Mouse (Mus musculus): ENCODE measurements around the gene Epb41l4b. TPM values are rescaled to one million over a fixed set of nuclear protein-coding genes. Genes with fewer than 3 reads are reported as not detected.

Gene Epb41l4b
- polyA plus RNA-seq, 1 experiment from 2014 or later: 1.0 TPM

DNA sequence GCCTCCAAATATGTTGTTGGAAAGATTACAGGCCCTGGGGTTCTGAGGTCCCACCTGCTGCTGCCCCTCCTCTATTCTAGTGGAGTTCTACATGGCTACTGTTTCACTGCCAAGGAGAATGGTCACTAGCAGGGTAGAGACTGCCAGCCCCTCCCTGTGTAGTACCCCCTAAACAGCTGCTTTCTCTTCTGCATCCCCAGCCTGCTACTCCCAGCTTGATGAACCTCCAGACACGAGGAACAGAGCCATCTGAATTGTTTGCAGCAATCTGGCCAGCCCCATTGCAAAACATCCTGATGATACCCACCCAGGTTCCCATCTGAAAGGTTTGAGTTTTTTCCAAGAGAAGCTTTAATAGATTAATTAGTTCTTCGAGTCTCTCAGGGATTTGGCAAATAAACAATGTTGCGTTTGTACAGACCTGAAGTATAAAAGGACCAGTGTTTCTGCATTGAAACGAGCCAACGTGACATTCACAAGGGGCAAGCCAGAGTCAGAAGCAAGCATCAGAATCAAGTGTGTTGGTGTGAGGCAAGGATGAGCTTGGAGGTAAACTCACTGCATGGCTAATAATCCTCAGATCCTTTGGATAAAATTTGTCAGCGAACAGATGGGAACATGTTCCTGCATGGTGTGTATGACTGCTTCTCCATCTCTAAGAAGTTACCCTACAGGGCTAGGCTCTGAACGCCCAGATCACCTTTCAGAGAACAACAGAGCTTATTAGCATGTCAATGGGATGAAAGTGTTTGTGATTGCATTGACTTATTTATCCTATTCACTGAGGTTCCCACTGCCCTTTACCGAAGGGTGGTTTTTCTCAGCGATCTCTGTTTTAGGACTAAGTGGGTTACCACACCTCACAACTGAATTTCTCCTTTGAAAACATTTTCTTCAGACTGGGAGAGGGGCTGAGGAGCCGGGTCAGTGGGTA lies 19.8 kb upstream of the Epb41l4b start:
- Histone ChIP-seq H3K4me3 (ENCODE audit: low read length) (no peak overlapping the region), H3K4me1 (ENCODE audit: control insufficient read depth, insufficient read depth, low read length) (peaks cover 3% of the 10 kb centered on the region; the same call in 1 of the 2 replicates), H3K36me3 (ENCODE audit: control insufficient read depth, insufficient read depth) (no peaks in the 10 kb centered on the region), H3K9me3 (replicated peaks; ENCODE audit: control insufficient read depth, low read length) (no peaks in the 10 kb centered on the region), H3K27ac (ENCODE audit: low read length) (no peak overlapping the region), H3K27me3 (ENCODE audit: control insufficient read depth, insufficient read depth, low read length) (no peaks in the 10 kb centered on the region), H3K9ac (ENCODE audit: low read length) (no peak overlapping the region), H3K4me2 (ENCODE audit: low read depth, low read length) (no peak overlapping the region)
- 54% methylated on average over 10 of the region's 10 CpGs for WGBS
- no peak for ATAC-seq (replicated peaks; ENCODE audit: extremely low read depth, insufficient read depth, low FRiP score)

DNA sequence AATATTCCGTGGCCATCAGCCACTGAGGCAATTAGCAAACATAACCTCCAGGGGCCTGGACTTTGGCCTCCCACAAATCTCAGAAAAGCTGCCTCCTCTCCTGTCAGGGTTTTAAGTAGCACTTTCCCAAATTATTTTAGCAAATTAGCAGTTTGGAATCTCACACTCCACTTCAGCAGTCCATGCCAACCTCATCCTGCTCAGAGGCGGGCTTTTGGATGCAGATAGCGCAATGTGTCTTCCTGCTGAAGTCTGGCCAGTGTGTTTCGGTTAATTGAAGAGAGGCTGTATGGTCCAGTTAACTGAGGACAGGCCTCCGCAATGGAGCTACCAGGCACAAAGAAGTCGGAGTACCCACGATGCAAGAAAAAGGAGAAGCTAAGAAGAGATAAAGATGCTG lies 17.3 kb upstream of the Epb41l4b start:
- no peaks in the 10 kb centered on the region for H3K36me3 ChIP-seq (ENCODE audit: control insufficient read depth, insufficient read depth)
- no peaks in the 10 kb centered on the region for H3K27me3 ChIP-seq (ENCODE audit: control insufficient read depth, insufficient read depth, low read length)
- H3K9ac ChIP-seq (ENCODE audit: low read length): no peak overlapping the region
- H3K4me2 ChIP-seq (ENCODE audit: low read depth, low read length): no peak overlapping the region
- H3K9me3 ChIP-seq (replicated peaks; ENCODE audit: control insufficient read depth, low read length): no peaks in the 10 kb centered on the region
- H3K4me1 ChIP-seq (ENCODE audit: control insufficient read depth, insufficient read depth, low read length): no peaks in the 10 kb centered on the region
- ATAC-seq (replicated peaks; ENCODE audit: extremely low read depth, insufficient read depth, low FRiP score): no peak
- H3K27ac ChIP-seq (ENCODE audit: low read length): no peak overlapping the region
- no peak overlapping the region for H3K4me3 ChIP-seq (ENCODE audit: low read length)
- WGBS: 83% methylated on average over 7 of the region's 7 CpGs

DNA sequence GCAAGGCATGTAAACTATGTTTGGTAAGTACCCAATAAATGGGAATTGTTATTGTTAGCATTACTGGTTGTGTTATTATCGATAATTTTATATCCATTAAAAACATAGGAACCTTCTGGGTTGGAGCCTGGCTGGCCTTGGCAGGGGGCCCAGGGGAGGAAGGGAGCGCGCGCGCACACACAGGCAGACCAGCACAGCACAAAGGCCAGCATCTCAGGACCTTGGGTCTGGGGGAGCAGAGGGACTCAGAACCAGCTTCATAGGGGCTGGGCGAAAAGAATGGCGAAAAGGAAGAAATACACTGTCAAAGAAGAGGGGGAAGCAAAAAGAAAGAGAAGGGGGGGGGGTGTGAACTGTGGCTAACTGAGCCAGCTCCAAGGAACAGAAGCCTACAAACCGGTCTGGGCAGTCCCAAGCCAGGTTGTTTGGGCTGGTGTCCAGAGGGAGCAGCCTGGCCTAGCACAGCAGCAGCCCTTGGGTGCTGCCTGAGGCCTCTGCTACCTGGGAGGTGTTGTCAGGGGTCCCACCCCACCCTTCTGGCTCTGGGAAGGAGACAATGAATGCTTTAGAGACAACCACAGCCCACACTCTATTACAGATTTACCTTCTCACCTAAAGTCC lies 13.4 kb upstream of the Epb41l4b start:
- WGBS: 75% methylated on average over 8 of the region's 8 CpGs

DNA sequence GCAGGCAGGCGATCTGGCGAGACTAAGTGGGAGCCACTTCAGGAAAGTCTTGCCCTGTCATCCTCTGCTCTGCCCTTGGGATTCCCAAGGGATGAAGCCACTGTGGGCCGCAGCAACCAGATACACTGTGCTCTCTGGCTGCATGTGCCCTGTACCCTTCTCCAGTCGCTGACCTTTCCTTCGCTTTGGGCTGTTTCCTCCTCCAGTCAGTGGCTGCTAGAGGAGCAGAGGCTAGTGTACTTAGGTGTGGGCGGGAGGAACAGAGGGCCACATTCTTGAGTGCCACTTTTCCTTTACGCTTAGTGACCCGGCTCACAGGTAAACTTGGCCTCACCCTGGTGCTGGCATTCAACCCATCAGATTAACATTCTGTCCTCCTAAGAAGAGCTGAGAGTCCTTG lies 10.6 kb upstream of the Epb41l4b start:
- Histone ChIP-seq H3K27ac (ENCODE audit: low read length) (peak overlapping the region; percentile 3; the same call in 1 of the 2 replicates), H3K4me1 (ENCODE audit: control insufficient read depth, insufficient read depth, low read length) (peaks cover 8% of the 10 kb centered on the region; the same call in 1 of the 2 replicates), H3K4me2 (ENCODE audit: low read depth, low read length) (peak overlapping the region; percentile 54), H3K27me3 (ENCODE audit: control insufficient read depth, insufficient read depth, low read length) (no peaks in the 10 kb centered on the region), H3K36me3 (ENCODE audit: control insufficient read depth, insufficient read depth) (no peaks in the 10 kb centered on the region), H3K4me3 (ENCODE audit: low read length) (peak overlapping the region; percentile 13; the same call in 1 of the 2 replicates), H3K9me3 (replicated peaks; ENCODE audit: control insufficient read depth, low read length) (no peaks in the 10 kb centered on the region), H3K9ac (ENCODE audit: low read length) (peak overlapping the region; percentile 50)
- whole genome bisulfite sequencing: 36% methylated on average over 8 of the region's 8 CpGs
- ATAC-seq (replicated peaks; ENCODE audit: extremely low read depth, insufficient read depth, low FRiP score): 0 out of 2 replicates have a peak, but pooled peaks have one; percentile 41

More for the DNA sequence above, 13.4 kb upstream of the Epb41l4b start:
- Histone ChIP-seq H3K27ac (ENCODE audit: low read length) (no peak overlapping the region), H3K4me3 (ENCODE audit: low read length) (no peak overlapping the region), H3K4me2 (ENCODE audit: low read depth, low read length) (no peak overlapping the region), H3K9ac (ENCODE audit: low read length) (no peak overlapping the region), H3K9me3 (replicated peaks; ENCODE audit: control insufficient read depth, low read length) (no peaks in the 10 kb centered on the region), H3K4me1 (ENCODE audit: control insufficient read depth, insufficient read depth, low read length) (peaks cover 8% of the 10 kb centered on the region; the same call in 1 of the 2 replicates), H3K36me3 (ENCODE audit: control insufficient read depth, insufficient read depth) (no peaks in the 10 kb centered on the region), H3K27me3 (ENCODE audit: control insufficient read depth, insufficient read depth, low read length) (no peaks in the 10 kb centered on the region)
- ATAC-seq (replicated peaks; ENCODE audit: extremely low read depth, insufficient read depth, low FRiP score): no peak

- Histone ChIP-seq H3K27ac (ENCODE audit: low read length) (peak overlapping the region; percentile 3; the same call in 1 of the 2 replicates), H3K27me3 (ENCODE audit: control insufficient read depth, insufficient read depth, low read length) (no peaks in the 10 kb centered on the region), H3K9me3 (replicated peaks; ENCODE audit: control insufficient read depth, low read length) (no peaks in the 10 kb centered on the region), H3K4me1 (ENCODE audit: control insufficient read depth, insufficient read depth, low read length) (peaks cover 8% of the 10 kb centered on the region; the same call in 1 of the 2 replicates), H3K4me3 (ENCODE audit: low read length) (peak overlapping the region; percentile 13; the same call in 1 of the 2 replicates), H3K36me3 (ENCODE audit: control insufficient read depth, insufficient read depth) (no peaks in the 10 kb centered on the region), H3K4me2 (ENCODE audit: low read depth, low read length) (peak overlapping the region; percentile 54), H3K9ac (ENCODE audit: low read length) (peak overlapping the region; percentile 50)
- 11% methylated on average over 9 of the region's 9 CpGs for WGBS
- peak; percentile 41; the same call in 1 of the 2 replicates for ATAC-seq (replicated peaks; ENCODE audit: extremely low read depth, insufficient read depth, low FRiP score)
These were observed 10.0 kb upstream of the Epb41l4b start for GRCm38 (mm10) chr4:57153068-57153835.

DNA sequence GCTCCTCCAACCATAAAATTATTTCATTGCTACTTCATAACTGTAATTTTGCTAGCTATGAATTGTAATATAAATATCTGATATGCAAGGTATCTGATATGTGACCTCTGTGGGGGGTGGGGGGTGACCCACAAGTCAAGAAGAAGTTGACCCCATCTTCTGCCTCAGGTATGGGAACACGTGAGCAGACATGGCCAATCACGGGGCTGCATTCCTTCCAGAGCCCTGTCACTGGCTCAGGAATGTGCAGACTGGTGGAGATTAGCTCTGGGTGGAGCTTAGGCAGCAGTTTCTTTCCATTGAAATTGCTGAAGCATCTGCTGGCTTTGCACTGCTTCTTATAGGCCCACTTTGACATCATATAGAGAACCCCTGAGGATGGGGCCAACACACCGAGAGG lies 4.9 kb upstream of the Epb41l4b start:
- no peak for ATAC-seq (replicated peaks; ENCODE audit: extremely low read depth, insufficient read depth, low FRiP score)
- 45% methylated on average over 3 of the region's 3 CpGs for WGBS
- Histone ChIP-seq H3K36me3 (ENCODE audit: control insufficient read depth, insufficient read depth) (no peaks in the 10 kb centered on the region), H3K4me1 (ENCODE audit: control insufficient read depth, insufficient read depth, low read length) (peaks cover 1% of the 10 kb centered on the region; the same call in 1 of the 2 replicates), H3K9ac (ENCODE audit: low read length) (no peak overlapping the region), H3K27me3 (ENCODE audit: control insufficient read depth, insufficient read depth, low read length) (peaks cover 7% of the 10 kb centered on the region), H3K27ac (ENCODE audit: low read length) (no peak overlapping the region), H3K4me3 (ENCODE audit: low read length) (no peak overlapping the region), H3K9me3 (replicated peaks; ENCODE audit: control insufficient read depth, low read length) (no peaks in the 10 kb centered on the region), H3K4me2 (ENCODE audit: low read depth, low read length) (no peak overlapping the region)

DNA sequence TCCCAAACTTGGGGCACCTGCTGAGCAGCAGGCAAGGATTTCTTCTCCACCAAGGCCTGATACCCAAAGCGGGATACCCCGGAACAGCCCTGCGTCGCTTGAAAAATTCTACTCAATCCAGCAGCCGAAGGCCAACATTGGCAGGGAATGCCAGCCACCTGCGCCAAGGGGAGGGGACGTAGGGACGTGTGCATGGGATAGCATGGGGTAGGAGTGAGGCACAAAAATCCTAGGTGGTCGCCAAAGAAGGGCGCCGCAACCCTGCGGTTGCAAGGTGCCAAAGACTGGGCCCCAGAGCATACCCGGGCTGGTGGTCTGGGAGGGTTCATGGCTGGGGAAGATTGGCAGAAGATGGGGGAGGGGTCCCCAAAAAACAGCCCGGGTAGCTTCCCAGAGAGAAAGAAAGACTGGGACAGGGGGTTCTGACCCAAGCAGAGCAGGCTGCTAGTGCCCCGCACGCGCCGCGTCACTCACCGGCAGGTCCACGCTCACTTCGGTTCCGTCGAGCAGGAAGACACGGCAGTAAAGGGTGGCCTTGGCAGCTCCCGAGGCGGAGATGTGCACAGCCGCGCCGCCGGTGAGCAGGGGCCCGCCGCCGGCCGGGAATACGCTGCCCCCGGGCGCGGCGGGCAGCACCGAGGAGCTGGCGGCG lies 737 bp downstream of the Epb41l4b start:
- Histone ChIP-seq H3K4me2 (ENCODE audit: low read depth, low read length) (peak overlapping the region; percentile 97), H3K27me3 (ENCODE audit: control insufficient read depth, insufficient read depth, low read length) (peaks cover 36% of the 10 kb centered on the region), H3K9ac (ENCODE audit: low read length) (peak overlapping the region; percentile 73), H3K27ac (ENCODE audit: low read length) (no peak overlapping the region), H3K4me3 (ENCODE audit: low read length) (peak overlapping the region; percentile 71), H3K36me3 (ENCODE audit: control insufficient read depth, insufficient read depth) (no peaks in the 10 kb centered on the region), H3K4me1 (ENCODE audit: control insufficient read depth, insufficient read depth, low read length) (peaks cover 11% of the 10 kb centered on the region), H3K9me3 (replicated peaks; ENCODE audit: control insufficient read depth, low read length) (no peaks in the 10 kb centered on the region)
- WGBS: 3% methylated on average over 35 of the region's 43 CpGs
- no peak for ATAC-seq (replicated peaks; ENCODE audit: extremely low read depth, insufficient read depth, low FRiP score)

DNA sequence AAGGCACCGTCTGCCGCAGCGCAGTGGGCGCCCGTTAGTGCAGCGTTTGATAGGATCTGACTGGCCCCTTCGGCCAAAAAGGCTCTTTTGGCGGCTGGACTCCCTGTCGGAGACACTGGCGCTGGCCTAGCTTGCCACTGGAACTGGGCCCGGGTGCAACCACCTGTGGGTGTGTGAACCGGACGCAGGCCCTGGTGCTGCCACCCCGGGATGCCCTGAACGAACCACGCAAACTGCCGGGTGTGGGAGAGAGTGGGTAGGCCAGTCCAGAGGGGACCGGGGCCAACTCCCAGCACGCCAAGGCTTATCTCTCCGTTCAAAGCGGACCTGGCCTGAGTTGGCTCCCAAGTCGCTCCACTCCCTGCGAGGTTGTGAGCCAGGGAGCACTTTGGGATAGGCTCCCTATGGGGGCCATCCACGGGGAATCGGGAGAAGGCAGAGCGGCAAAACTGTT lies 1.3 kb downstream of the Epb41l4b start:
- 9% methylated on average over 26 of the region's 26 CpGs for WGBS
- H3K9ac ChIP-seq (ENCODE audit: low read length): no peak overlapping the region

More for the DNA sequence above, 1.3 kb downstream of the Epb41l4b start:
- Histone ChIP-seq H3K27me3 (ENCODE audit: control insufficient read depth, insufficient read depth, low read length) (peaks cover 36% of the 10 kb centered on the region), H3K4me1 (ENCODE audit: control insufficient read depth, insufficient read depth, low read length) (peaks cover 11% of the 10 kb centered on the region), H3K36me3 (ENCODE audit: control insufficient read depth, insufficient read depth) (no peaks in the 10 kb centered on the region), H3K4me2 (ENCODE audit: low read depth, low read length) (peak overlapping the region; percentile 97), H3K27ac (ENCODE audit: low read length) (no peak overlapping the region), H3K9me3 (replicated peaks; ENCODE audit: control insufficient read depth, low read length) (no peaks in the 10 kb centered on the region), H3K4me3 (ENCODE audit: low read length) (peak overlapping the region; percentile 71)
- no peak for ATAC-seq (replicated peaks; ENCODE audit: extremely low read depth, insufficient read depth, low FRiP score)

All from heart, embryonic 16.5 days (tissue).